Mouse (Mus musculus) cerebellum, postnatal 25 days (tissue): ENCODE results near the gene Lrrc52.

ENCODE experiments used
- DNase-seq, 2 experiments: peaks; one replicate each; pipeline ENCODE4 v3.0.0; 2021; ENCODE audit warnings: mixed read lengths in 2 of 2

Lrrc52 gene

GRCm38 (mm10) chr1:167466765-167467426 is at the start of gene Lrrc52:
Gene Lrrc52, minus strand, starts transcription at chr1:167466780.
- peak; percentile 87 to 94 for DNase-seq

DNA sequence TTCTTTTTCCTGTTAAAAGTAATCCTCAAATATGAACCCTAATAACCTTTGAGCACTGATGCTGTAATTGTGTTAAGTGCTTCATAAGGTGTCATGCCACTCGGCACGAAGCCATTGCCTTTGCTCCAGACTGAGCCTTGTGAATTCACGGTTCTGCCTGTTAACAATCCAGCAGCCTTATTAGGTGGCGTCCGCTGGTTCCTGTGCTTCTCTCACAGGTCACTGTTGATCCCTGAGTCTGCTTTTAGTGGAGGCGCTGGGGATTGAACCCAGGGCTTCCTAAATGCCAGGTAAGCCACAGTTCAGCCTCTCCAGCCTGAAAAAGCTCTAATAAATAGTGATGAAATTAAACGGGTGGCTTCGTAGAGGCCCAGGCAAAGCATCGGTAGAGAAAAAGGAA is 45.0 kb upstream of the Lrrc52 start:
- DNase-seq, result no peak

DNA sequence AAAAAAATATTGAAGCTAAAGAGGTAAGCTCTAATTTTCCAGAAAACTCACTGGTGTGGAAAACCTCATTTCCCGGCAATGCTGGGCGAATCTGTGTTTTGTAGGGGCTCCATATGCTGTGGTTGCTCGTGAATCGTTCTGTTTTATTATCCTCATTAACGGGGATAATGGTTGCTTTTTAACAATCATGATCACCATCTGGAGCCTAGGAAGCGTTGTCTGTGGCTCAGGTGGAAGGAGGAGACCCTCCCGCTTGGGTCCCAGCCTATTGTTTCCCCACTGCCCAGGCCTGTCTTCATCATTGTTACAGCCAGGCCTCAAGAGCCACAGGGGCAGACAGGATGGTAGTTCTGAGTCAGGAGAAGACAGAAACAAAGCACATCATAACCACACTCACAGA is 39.5 kb upstream of the Lrrc52 start:
- no peak for DNase-seq

DNA sequence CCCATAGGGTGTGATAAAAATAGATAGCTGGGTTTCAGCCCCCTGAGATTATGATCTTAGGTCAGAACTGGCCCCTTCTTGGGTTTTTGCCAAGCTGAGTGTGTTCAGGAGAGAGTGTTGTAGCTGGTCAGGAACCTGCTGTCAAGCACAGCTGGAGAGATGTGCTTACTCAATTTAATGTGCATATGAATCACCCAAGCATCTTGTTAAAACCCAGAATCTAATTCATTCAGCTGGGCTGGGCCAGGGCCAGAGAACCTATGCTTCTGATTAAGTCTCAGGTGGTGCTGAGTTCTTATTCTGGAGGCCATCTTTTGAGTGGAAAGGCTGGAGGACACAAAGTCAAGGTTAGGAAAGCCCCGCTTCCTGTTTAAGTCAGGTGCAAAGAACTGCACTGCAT is 38.8 kb upstream of the Lrrc52 start:
- no peak for DNase-seq

GRCm38 (mm10) chr1:167499097-167499850 is 32.7 kb upstream of the Lrrc52 start:
- DNase-seq, result no peak

GRCm38 (mm10) chr1:167497991-167498390 is 31.4 kb upstream of the Lrrc52 start:
- no peak for DNase-seq

- DNase-seq, result no peak
Measured at GRCm38 (mm10) chr1:167497560-167497959, 31.0 kb upstream of the Lrrc52 start.

DNA sequence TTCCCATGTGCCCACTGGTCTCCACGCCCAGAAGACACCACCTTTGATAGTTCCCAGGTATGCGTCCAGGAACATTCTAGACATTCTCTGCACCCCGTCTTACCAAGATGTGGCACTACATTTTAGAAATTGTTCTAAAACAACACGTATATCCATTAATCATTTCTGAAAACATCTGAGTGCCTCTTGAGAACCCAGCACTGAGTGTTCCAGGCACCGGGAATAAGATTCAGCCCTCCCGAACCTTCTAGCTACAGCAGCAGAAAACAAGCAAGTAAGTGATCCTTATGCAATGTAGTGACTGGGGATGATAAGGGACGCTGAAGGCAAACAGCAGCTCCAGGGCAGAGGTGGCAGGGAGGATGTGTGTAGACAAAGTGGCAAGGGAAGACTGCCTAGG is 24.9 kb upstream of the Lrrc52 start:
- no peak for DNase-seq

DNA sequence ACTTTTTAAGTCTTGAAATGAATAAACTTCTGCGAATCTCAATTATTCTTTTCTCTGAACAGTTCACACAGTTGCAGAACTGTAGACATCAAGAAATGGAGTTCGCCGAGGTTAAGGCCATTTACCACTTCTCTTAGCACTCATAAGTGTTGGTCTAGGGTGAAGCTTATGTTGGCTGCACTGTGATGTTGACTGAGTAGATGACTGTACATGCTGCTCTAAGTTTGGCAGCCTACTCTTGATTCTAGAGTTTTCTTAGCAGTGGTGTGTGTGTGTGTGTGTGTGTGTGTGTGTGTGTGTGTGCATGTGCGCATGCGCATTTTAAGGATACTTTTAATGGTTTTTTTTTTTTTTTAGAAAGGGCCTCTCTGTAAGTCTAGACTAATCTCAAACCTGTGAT is 21.4 kb upstream of the Lrrc52 start:
- DNase-seq, result no peak

DNA sequence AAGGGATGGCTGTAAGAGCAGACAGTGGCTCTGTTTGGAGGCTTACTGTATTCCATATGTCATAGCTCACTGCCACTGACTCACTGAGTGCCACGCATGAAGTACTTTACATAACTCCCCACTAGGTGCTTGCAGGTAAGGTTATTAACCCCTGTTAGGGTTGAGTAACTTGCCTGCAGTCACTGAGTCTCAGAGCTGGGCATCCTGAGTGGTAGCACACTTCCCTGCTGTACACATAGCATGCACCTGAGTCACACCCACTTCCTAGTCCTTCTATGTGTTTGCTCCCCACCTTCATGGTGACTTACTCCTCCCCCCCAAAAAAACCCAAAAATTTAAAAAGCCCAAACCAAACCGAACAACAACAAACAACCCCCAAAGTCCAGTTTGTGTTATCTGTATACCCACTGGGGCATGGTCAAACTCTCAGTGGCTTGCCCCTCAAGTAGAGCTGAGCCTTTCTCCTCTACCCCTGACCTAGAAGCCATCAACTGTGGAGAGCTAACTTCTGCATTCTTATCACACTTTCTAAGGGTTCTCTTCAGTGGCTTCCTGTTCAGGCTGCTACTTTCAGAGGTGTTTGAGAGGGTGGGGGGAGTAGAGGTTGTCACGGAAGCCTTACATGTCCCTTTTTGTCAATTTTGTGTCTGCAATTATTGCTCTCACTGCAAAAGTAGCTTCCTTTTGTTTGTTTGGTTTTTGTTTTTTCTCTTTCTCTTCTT is 20.5 kb upstream of the Lrrc52 start:
- no peak for DNase-seq

- no peak for DNase-seq
Measured at GRCm38 (mm10) chr1:167482863-167483262, 16.3 kb upstream of the Lrrc52 start.

DNA sequence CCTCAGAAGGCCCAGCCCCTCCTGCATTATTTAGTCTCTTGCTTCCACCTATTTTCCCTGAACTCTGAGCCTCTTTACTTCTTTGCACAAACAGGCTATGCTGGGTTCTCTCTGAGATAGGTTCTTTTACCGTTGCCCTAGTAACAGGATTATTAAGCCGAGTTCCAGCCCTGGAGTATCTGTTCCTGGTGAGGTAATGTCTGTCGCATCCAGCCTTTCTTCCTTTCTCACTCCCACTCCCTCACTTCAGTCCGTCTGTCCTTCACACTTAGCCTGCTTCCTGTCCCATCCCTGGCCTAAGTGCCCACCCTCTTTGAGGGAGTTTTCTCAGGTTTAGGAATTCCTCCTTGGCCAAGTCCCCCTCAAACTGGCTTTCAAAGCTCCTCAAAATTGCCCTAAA is 7.0 kb upstream of the Lrrc52 start:
- DNase-seq, result no peak

DNA sequence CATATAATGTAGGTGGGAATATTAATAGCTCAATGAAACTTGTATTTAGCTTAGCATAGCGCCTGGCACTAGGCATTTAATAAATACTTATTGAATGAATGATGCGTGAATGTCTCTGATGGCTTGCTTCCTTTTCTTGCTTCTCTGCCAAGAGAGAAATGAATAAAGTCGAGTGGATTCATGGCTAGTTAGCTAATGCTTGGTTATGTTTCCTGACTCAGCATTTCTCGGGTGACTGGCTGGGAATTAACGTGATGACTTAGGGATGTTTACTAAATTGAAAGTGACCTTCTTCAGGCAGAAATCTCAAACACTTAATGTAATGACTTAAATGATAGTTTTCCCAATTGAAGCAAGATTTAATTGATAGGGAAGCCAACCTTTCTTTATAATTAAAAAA is 1.3 kb upstream of the Lrrc52 start:
- DNase-seq, result no peak

DNA sequence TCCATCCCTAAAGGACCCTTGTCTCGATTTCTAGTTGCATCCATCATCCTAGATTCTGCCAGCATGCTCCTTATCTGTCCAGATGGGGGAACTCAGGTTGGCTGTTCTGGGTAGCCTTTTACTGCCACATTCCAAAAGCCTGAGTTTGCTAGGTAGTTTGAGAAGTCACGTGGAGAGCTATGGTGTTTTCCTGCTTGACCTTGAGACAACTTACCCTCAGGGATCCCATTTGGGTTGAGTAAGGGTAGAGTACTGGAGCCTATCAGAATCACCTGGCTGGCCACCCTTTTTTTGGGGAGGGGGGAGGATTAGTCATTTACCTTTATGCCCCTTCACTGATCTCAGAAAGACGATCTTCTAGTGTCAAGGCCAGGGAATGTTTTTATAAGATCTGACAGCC is 9.3 kb downstream of the Lrrc52 start:
- DNase-seq, result no peak

GRCm38 (mm10) chr1:167453048-167453447 is 13.5 kb downstream of the Lrrc52 start:
- DNase-seq, result no peak

- DNase-seq, result no peak
Measured at GRCm38 (mm10) chr1:167452456-167452855, 14.1 kb downstream of the Lrrc52 start.

GRCm38 (mm10) chr1:167448598-167448997 is 18.0 kb downstream of the Lrrc52 start:
- no peak for DNase-seq

DNA sequence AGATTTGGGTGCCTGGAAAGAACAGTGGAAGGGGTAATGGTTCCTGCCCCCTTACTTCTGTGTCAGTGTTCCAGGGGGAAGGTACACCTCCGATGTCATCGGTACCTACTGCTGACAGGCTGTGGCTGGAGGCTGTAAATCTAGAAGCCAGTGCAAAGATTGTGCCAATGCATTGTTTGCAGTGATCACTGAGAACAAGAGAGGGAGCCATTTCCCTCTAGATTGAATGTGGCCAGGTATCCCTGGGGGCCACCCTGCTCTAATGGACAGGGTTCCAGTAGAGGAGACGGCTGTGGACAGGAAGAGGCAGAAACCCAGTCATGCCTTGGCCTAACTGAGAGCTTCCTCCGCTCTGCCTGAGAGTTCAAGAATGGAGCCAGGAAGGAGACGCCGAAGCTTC is 18.5 kb downstream of the Lrrc52 start:
- DNase-seq, result peak; percentile 13 to 27

GRCm38 (mm10) chr1:167446516-167446915 is 20.1 kb downstream of the Lrrc52 start:
- no peak for DNase-seq

GRCm38 (mm10) chr1:167445167-167445566 is 21.4 kb downstream of the Lrrc52 start:
- DNase-seq, result no peak

- DNase-seq, result no peak
Measured at GRCm38 (mm10) chr1:167438231-167438885, 28.2 kb downstream of the Lrrc52 start.

DNA sequence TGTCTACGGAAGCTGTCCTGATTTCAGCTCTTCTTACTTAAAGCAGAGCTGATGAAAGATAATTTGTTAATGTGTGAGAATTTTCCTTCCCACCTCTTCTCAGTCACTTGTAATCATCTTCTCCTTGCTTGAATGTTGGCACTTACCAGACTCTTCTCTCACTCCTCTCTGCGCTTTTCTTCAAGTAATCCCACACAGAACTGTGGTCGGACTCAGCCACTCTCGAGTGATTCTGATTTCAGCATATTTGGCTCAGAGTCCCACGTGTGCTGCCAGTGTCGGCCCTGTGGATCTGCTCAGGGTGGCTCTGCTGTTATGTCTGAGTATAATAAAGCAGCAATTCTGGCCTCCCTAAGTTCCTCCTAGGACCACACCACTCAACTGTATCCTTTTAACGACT is 29.5 kb downstream of the Lrrc52 start:
- no peak for DNase-seq
